Mouse (Mus musculus) spleen, adult 2 months (tissue): ENCODE data around the gene Mdc1. TPM values are rescaled to one million over a fixed set of nuclear protein-coding genes. Genes with fewer than 3 reads are reported as not detected.

Source experiments
- DNase-seq, 2 experiments: peaks; one replicate each; pipeline versions ENCODE4 v3.0.0 to v3.0.0-alpha.2; 2012 to 2021; ENCODE audit warnings: low spot score in 2 of 2, low read depth in 1 of 2
- H3K27ac ChIP-seq: fragments of 200-500 bp; 2 replicates; pipeline ENCODE4 v1.5.1; 2012; ENCODE audit warnings: low read length, inconsistent platforms; ENCODE audit not compliant: insufficient read depth
- H3K27me3 ChIP-seq: fragments of 200-500 bp; 2 replicates; pipeline ENCODE4 v1.6.1; 2012; ENCODE audit warnings: mild to moderate bottlenecking, moderate library complexity, low read length, inconsistent platforms; ENCODE audit not compliant: control insufficient read depth, insufficient read depth
- H3K36me3 ChIP-seq: fragments of 200-500 bp; 2 replicates; pipeline ENCODE4 v1.6.1; 2012; ENCODE audit warnings: mild to moderate bottlenecking, low read length, inconsistent platforms; ENCODE audit not compliant: control insufficient read depth, insufficient read depth
- H3K4me1 ChIP-seq: fragments of 200-500 bp; 2 replicates; pipeline ENCODE4 v1.6.1; 2011; ENCODE audit warnings: inconsistent platforms; ENCODE audit not compliant: control insufficient read depth, insufficient read depth, insufficient read length
- H3K4me3 ChIP-seq: fragments of 200-500 bp; 2 replicates; pipeline ENCODE4 v1.5.1; 2011; ENCODE audit warnings: mild to moderate bottlenecking, inconsistent platforms; ENCODE audit not compliant: insufficient read depth, insufficient read length; ENCODE audit errors: extremely low read depth
- CTCF ChIP-seq: fragments of 200-500 bp; IDR thresholded peaks from 2 replicates; pipeline ENCODE4 v1.5.1; 2011; ENCODE audit warnings: mild to moderate bottlenecking, inconsistent platforms; ENCODE audit not compliant: insufficient read depth, insufficient read length, insufficient replicate concordance; ENCODE audit errors: extremely low read depth
- POLR2A ChIP-seq: fragments of 200-500 bp; IDR thresholded peaks from 2 replicates; pipeline ENCODE4 v1.6.1; 2011; ENCODE audit warnings: low read depth, low read length, inconsistent platforms
- WGBS: fragments of 180-500 bp; shearing (Covaris S2); methylation state at CpG from one replicate; pipeline ENCODE4 v1.1.7; 2018; 5-methylcytosine and 5-hydroxymethylcytosine counted together
- polyA plus RNA-seq: library from polyadenylated mRNA; depleted of rRNA; stranded (reverse); fragments of >200 nt; gene quantifications from 2 replicates; pipeline ENCODE4 v1.2.3, GENCODE M21; 2012; rRNA removed

The Mdc1 gene
- polyA plus RNA-seq, 1 experiment: 11.6 TPM

DNA sequence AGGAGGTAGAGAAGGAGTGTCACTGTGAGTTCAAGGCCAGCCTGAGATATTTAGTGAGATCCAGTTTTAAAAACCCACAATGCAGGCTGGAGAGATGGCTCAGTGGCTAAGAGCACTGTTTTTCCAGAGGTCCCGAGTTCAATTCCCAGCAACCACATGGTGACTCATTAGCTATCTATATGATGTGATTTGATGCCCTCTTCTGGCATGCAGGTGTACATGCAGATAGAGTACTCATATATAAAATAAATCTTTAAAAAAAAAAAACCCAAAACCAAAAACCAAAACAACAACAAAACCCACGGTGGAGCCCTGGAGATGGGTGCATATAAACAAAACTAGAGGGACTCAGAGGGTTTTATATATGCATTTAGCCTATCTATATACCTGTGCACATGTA lies 66.3 kb downstream of the Mdc1 start:
- Histone ChIP-seq H3K4me3 (no peak overlapping the region), H3K27ac (no peak overlapping the region), H3K4me1 (peaks cover 5% of the 10 kb centered on the region; the same call in 1 of the 2 replicates), H3K36me3 (peaks cover 4% of the 10 kb centered on the region), H3K27me3 (no peaks in the 10 kb centered on the region)
- TF ChIP-seq CTCF: no peak
- TF ChIP-seq POLR2A: no peak
- WGBS: 32% methylated on average over 2 of the region's 2 CpGs
- no peak for DNase-seq

Other genes with a start within 250 kb of the Mdc1 start
- gene Sfta2, start 240.0 kb upstream of the Mdc1 start, polyA plus RNA-seq: not detected in 2 replicates
- not detected in 2 replicates for gene Gm9573, start 214.9 kb upstream of the Mdc1 start, polyA plus RNA-seq
- not detected in 2 replicates for gene Mucl3, start 197.8 kb upstream of the Mdc1 start, polyA plus RNA-seq
- 28.9 and 37.3 TPM in 2 replicates for gene Vars2, start 173.9 kb upstream of the Mdc1 start, polyA plus RNA-seq
- gene Gtf2h4, start 167.8 kb upstream of the Mdc1 start, polyA plus RNA-seq: 21.7 and 23.5 TPM in 2 replicates
- gene Ddr1, start 136.9 kb upstream of the Mdc1 start, polyA plus RNA-seq: 27.0 and 38.7 TPM in 2 replicates
- 3.7 and 5.1 TPM in 2 replicates for gene Ier3, start 19.8 kb upstream of the Mdc1 start, polyA plus RNA-seq
- 29.9 and 35.8 TPM in 2 replicates for gene Flot1, start 18.3 kb upstream of the Mdc1 start, polyA plus RNA-seq
- 305 and 404 TPM in 2 replicates for gene Tubb5, start 3.2 kb upstream of the Mdc1 start, polyA plus RNA-seq
- gene Nrm, start 19.8 kb downstream of the Mdc1 start, polyA plus RNA-seq: 58.5 and 84.2 TPM in 2 replicates
- 144 and 155 TPM in 2 replicates for gene Ppp1r18, start 24.1 kb downstream of the Mdc1 start, polyA plus RNA-seq
- gene Dhx16, start 38.3 kb downstream of the Mdc1 start, polyA plus RNA-seq: 79.1 and 85.7 TPM in 2 replicates
- 35.4 and 39.9 TPM in 2 replicates for gene 2310061I04Rik, start 55.9 kb downstream of the Mdc1 start, polyA plus RNA-seq
- gene Atat1, start 68.6 kb downstream of the Mdc1 start, polyA plus RNA-seq: 24.3 and 34.8 TPM in 2 replicates
- gene Mrps18b, start 74.9 kb downstream of the Mdc1 start, polyA plus RNA-seq: 39.5 and 45.1 TPM in 2 replicates
- 26.1 and 27.1 TPM in 2 replicates for gene Ppp1r10, start 74.9 kb downstream of the Mdc1 start, polyA plus RNA-seq
- 65.1 and 79.6 TPM in 2 replicates for gene Abcf1, start 128.2 kb downstream of the Mdc1 start, polyA plus RNA-seq
- gene Gnl1, start 138.3 kb downstream of the Mdc1 start, polyA plus RNA-seq: 28.9 and 33.9 TPM in 2 replicates
- 19.3 and 24.3 TPM in 2 replicates for gene Prr3, start 138.7 kb downstream of the Mdc1 start, polyA plus RNA-seq
- gene H2-T24, start 179.0 kb downstream of the Mdc1 start, polyA plus RNA-seq: 19.1 and 19.2 TPM in 2 replicates
- 344 and 382 TPM in 2 replicates for gene H2-T23, start 191.3 kb downstream of the Mdc1 start, polyA plus RNA-seq
- 60.3 and 61.9 TPM in 2 replicates for gene H2-T22, start 201.2 kb downstream of the Mdc1 start, polyA plus RNA-seq
- 0.08 and 0.22 TPM in 2 replicates for gene Gm6034, start 201.4 kb downstream of the Mdc1 start, polyA plus RNA-seq
- 0.08 and 0.19 TPM in 2 replicates for gene Gm11127, start 216.9 kb downstream of the Mdc1 start, polyA plus RNA-seq